Comparison of ENCODE assay signal across 8 mouse cellular contexts in the genomic region with DNA sequence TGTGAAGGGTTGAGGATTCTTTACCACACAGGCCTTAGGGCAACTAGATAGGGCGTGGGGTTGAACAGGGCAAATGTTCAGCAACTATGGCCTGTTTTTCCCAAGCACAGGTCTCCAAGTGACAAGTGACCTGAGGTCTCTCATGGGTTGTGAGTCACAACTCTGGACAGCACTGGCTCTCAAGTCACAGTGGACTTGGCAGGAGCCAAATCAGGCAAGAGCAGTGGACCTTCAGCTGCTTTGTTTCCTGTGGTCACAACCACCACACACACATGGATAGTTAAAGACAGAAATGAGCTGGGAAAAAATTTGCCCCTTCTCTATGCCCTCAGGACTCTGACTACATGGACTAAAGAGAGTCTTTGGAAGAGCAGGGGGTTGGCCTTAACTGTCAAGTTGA.
A peak's percentile ranks its signal among the peaks of the same experiment; 100 is the strongest.
DNase-seq lines count a peak whose midpoint lies in the region; ATAC-seq and TF ChIP-seq lines count a peak whose summit lies in the region.

No protein-coding gene starts in this region.

- no peak overlapping the region for H3K4me3 ChIP-seq in gastrocnemius, adult 2 months
- H3K4me3 ChIP-seq in lung, postnatal 0 days (ENCODE audit: low read depth, low read length) = no peak overlapping the region
- no peak overlapping the region for H3K4me3 ChIP-seq in liver, embryonic 15.5 days (replicated peaks)

- intact Hi-C loops in gastrocnemius, adult 2 months (cut with DNase I) = no loop called here

- H3K27me3 ChIP-seq in lung, postnatal 0 days (replicated peaks; ENCODE audit: insufficient read depth, low read length) = no peaks in the 10 kb centered on the region
- H3K27me3 ChIP-seq in liver, embryonic 15.5 days = no peaks in the 10 kb centered on the region

- H3K9me3 ChIP-seq in lung, postnatal 0 days (ENCODE audit: low read length) = no peaks in the 10 kb centered on the region
- no peaks in the 10 kb centered on the region for H3K9me3 ChIP-seq in liver, embryonic 15.5 days (replicated peaks)

- no peak overlapping the region for H3K9ac ChIP-seq in lung, postnatal 0 days (replicated peaks; ENCODE audit: low read depth)
- H3K9ac ChIP-seq in liver, embryonic 15.5 days = no peak overlapping the region

- H3K27ac ChIP-seq in gastrocnemius, adult 2 months = peak overlapping the region; percentile 66
- H3K27ac ChIP-seq in lung, postnatal 0 days (ENCODE audit: low read length) = peak overlapping the region; percentile 64
- H3K27ac ChIP-seq in liver, embryonic 15.5 days (replicated peaks) = peak overlapping the region; percentile 63; the same call in 1 of the 2 replicates

- WGBS in lung, postnatal 0 days = 90% methylated on average over 1 of the region's 1 CpGs
- 85% methylated on average over 1 of the region's 1 CpGs for WGBS in liver, embryonic 15.5 days (ENCODE audit: insufficient replicate concordance)

- TF ChIP-seq EP300 in lung, postnatal 0 days (IDR thresholded peaks at IDR 0.05) = no peak

- no peak overlapping the region for H3K4me2 ChIP-seq in lung, postnatal 0 days (replicated peaks; ENCODE audit: low read depth, low read length)
- H3K4me2 ChIP-seq in liver, embryonic 15.5 days = no peak overlapping the region

- no peak for DNase-seq in gastrocnemius, adult 2 months
- DNase-seq in gastrocnemius, adult 8-10 months (ENCODE audit: low spot score in 2 of 2) = no peak
- DNase-seq in lung, postnatal 0 days (ENCODE audit: low spot score) = peak; percentile 37
- DNase-seq in lung, adult 18-20 months = no peak
- DNase-seq in testis, postnatal 10 days (ENCODE audit: low spot score) = no peak
- DNase-seq in right cerebral cortex, postnatal 25 days = no peak
- DNase-seq in retina, postnatal 1 day = no peak

- no peak for TF ChIP-seq CTCF in gastrocnemius, adult 2 months (IDR thresholded peaks at IDR 0.05)
- TF ChIP-seq CTCF in lung, postnatal 0 days (IDR thresholded peaks at IDR 0.05) = no peak

- peaks cover 24% of the 10 kb centered on the region; the same call in 1 of the 2 replicates for H3K4me1 ChIP-seq in lung, postnatal 0 days (ENCODE audit: insufficient read depth, low read depth, low read length)
- H3K4me1 ChIP-seq in liver, embryonic 15.5 days (replicated peaks) = peaks cover 76% of the 10 kb centered on the region

- ATAC-seq in lung, postnatal 0 days = no peak
- no peak for ATAC-seq in liver, embryonic 15.5 days (ENCODE audit: insufficient read depth)

- H3K36me3 ChIP-seq in lung, postnatal 0 days (ENCODE audit: insufficient read depth, low read length) = no peaks in the 10 kb centered on the region
- H3K36me3 ChIP-seq in liver, embryonic 15.5 days (replicated peaks) = peaks cover 54% of the 10 kb centered on the region
